Mouse (Mus musculus): Measurements from ENCODE around the gene Ttc7b. TPM values are rescaled to one million over a fixed set of nuclear protein-coding genes. Genes with fewer than 3 reads are reported as not detected.

Ttc7b gene
- total and polyA plus RNA-seq, 3 experiments: 21.1 to 33.9 (median 26.8) TPM

DNA sequence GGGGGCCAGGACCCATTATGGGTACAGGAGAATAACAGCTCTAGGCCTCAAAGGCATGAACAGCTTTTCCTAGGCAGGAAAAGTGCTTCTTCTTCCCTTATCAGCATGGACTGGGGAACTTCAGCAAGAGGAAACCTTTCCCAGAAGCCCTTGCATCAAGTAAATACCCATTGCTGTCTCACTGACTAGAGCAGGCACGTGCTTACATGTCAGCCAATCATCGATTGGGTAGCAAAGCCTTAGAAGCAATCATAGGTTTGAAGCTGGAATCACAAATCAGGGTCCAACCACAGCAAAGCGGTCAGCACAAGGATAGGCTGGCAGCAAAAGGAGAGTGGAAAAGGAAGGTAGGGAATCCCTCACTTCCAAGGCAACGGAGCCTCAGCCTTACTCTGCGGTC, 7.5 kb downstream of the Ttc7b start:
- Histone ChIP-seq H3K4me1 (ENCODE audit: insufficient read depth, low read depth, low read length) (peaks cover 19% of the 10 kb centered on the region), H3K27me3 (ENCODE audit: insufficient read depth, low read length) (peaks cover 21% of the 10 kb centered on the region), H3K9me3 (replicated peaks) (no peaks in the 10 kb centered on the region), H3K36me3 (replicated peaks) (peaks cover 11% of the 10 kb centered on the region), H3K4me3 (ENCODE audit: low read depth, low read length) (no peak overlapping the region)
- ATAC-seq (ENCODE audit: extremely low read depth, insufficient number of reproducible peaks, low FRiP score, poor library complexity, severe bottlenecking): no peak
- DNase-seq (ENCODE audit: low spot score): no peak
- no peak for TF ChIP-seq TAL1 (conservative IDR thresholded peaks at IDR 0.05; ENCODE audit: low read depth, low read length)
- no peak for TF ChIP-seq GATA2 (IDR thresholded peaks at IDR 0.05; ENCODE audit: borderline replicate concordance, low read depth, low read length)
- TF ChIP-seq GATA1 (IDR thresholded peaks at IDR 0.05; ENCODE audit: borderline replicate concordance, low read length): no peak
- no peak for TF ChIP-seq POLR2AphosphoS5 (IDR thresholded peaks at IDR 0.05; ENCODE audit: insufficient replicate concordance, low read depth, low read length)
- no peak for TF ChIP-seq CTCF (IDR thresholded peaks at IDR 0.05; ENCODE audit: low read depth, low read length)

GRCm38 (mm10) chr12:100512641-100513040, 8.0 kb downstream of the Ttc7b start:
- ATAC-seq (ENCODE audit: extremely low read depth, insufficient number of reproducible peaks, low FRiP score, poor library complexity, severe bottlenecking) (no peak), DNase-seq (ENCODE audit: low spot score) (no peak)
- no peak overlapping the region for H3K4me3 ChIP-seq (ENCODE audit: low read depth, low read length)
- no peaks in the 10 kb centered on the region for H3K9me3 ChIP-seq (replicated peaks)
- H3K36me3 ChIP-seq (replicated peaks): peaks cover 11% of the 10 kb centered on the region
- H3K4me1 ChIP-seq (ENCODE audit: insufficient read depth, low read depth, low read length): peaks cover 19% of the 10 kb centered on the region
- TF ChIP-seq GATA1 (IDR thresholded peaks at IDR 0.05; ENCODE audit: borderline replicate concordance, low read length): no peak
- TF ChIP-seq CTCF (IDR thresholded peaks at IDR 0.05; ENCODE audit: low read depth, low read length): no peak
- TF ChIP-seq TAL1 (conservative IDR thresholded peaks at IDR 0.05; ENCODE audit: low read depth, low read length): no peak
- TF ChIP-seq GATA2 (IDR thresholded peaks at IDR 0.05; ENCODE audit: borderline replicate concordance, low read depth, low read length): no peak
- TF ChIP-seq POLR2AphosphoS5 (IDR thresholded peaks at IDR 0.05; ENCODE audit: insufficient replicate concordance, low read depth, low read length): no peak
- peaks cover 17% of the 10 kb centered on the region for H3K27me3 ChIP-seq (ENCODE audit: insufficient read depth, low read length)

DNA sequence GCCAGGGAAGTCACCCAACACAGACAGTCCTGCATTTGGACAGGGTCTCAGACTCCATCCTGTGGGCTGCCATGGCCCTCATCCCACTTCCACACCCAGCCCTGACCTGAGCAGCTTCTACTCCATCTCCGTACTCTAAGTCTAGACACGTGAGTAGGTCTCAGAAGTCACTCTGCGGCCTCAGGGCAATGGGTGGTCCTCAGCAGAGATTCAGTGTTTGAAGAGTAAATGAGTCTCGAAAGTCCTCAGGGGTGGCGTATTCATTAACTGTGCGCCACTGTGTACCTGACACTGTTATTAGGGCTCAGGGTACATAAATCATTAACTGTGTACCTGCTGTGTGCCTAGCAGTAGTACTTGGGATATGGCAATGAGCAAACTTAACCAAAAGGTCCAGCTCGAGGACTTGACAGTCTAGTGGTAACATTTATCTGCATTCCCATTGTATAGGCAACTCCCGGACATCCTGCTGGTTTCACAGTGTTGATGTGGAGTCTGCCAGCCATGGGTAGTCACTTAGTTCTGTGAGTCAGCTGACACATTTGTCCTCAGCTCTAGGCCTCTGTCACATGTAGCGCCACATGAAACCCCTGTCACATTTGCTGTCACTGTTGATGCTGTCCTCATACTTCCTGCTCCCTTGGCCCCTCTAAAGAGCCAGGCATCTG, 10.9 kb downstream of the Ttc7b start:
- H3K4me1 ChIP-seq (ENCODE audit: insufficient read depth, low read depth, low read length): peaks cover 37% of the 10 kb centered on the region
- no peak for DNase-seq (ENCODE audit: low spot score)

GRCm38 (mm10) chr12:100508668-100509067, 12.0 kb downstream of the Ttc7b start:
- DNase-seq (ENCODE audit: low spot score) (peak; percentile 26), ATAC-seq (ENCODE audit: extremely low read depth, insufficient number of reproducible peaks, low FRiP score, poor library complexity, severe bottlenecking) (peak; percentile 64)
- TF ChIP-seq POLR2AphosphoS5 (IDR thresholded peaks at IDR 0.05; ENCODE audit: insufficient replicate concordance, low read depth, low read length) (no peak), CTCF (IDR thresholded peaks at IDR 0.05; ENCODE audit: low read depth, low read length) (no peak), GATA1 (IDR thresholded peaks at IDR 0.05; ENCODE audit: borderline replicate concordance, low read length) (no peak), TAL1 (conservative IDR thresholded peaks at IDR 0.05; ENCODE audit: low read depth, low read length) (no peak), GATA2 (IDR thresholded peaks at IDR 0.05; ENCODE audit: borderline replicate concordance, low read depth, low read length) (no peak)
- Histone ChIP-seq H3K4me3 (ENCODE audit: low read depth, low read length) (no peak overlapping the region), H3K36me3 (replicated peaks) (peaks cover 14% of the 10 kb centered on the region), H3K9me3 (replicated peaks) (no peaks in the 10 kb centered on the region), H3K27me3 (ENCODE audit: insufficient read depth, low read length) (peaks cover 13% of the 10 kb centered on the region), H3K4me1 (ENCODE audit: insufficient read depth, low read depth, low read length) (peaks cover 48% of the 10 kb centered on the region)

More for the DNA sequence above, 10.9 kb downstream of the Ttc7b start:
- Histone ChIP-seq H3K27me3 (ENCODE audit: insufficient read depth, low read length) (peaks cover 9% of the 10 kb centered on the region), H3K4me3 (ENCODE audit: low read depth, low read length) (no peak overlapping the region), H3K9me3 (replicated peaks) (no peaks in the 10 kb centered on the region), H3K36me3 (replicated peaks) (peaks cover 14% of the 10 kb centered on the region)
- TF ChIP-seq GATA1 (IDR thresholded peaks at IDR 0.05; ENCODE audit: borderline replicate concordance, low read length) (no peak), CTCF (IDR thresholded peaks at IDR 0.05; ENCODE audit: low read depth, low read length) (no peak), GATA2 (IDR thresholded peaks at IDR 0.05; ENCODE audit: borderline replicate concordance, low read depth, low read length) (no peak), POLR2AphosphoS5 (IDR thresholded peaks at IDR 0.05; ENCODE audit: insufficient replicate concordance, low read depth, low read length) (no peak), TAL1 (conservative IDR thresholded peaks at IDR 0.05; ENCODE audit: low read depth, low read length) (no peak)
- no peak for ATAC-seq (ENCODE audit: extremely low read depth, insufficient number of reproducible peaks, low FRiP score, poor library complexity, severe bottlenecking)

GRCm38 (mm10) chr12:100505484-100505883, 15.1 kb downstream of the Ttc7b start:
- H3K4me3 ChIP-seq (ENCODE audit: low read depth, low read length): no peak overlapping the region
- no peak for TF ChIP-seq GATA2 (IDR thresholded peaks at IDR 0.05; ENCODE audit: borderline replicate concordance, low read depth, low read length)
- peak; percentile 60 for TF ChIP-seq TAL1 (conservative IDR thresholded peaks at IDR 0.05; ENCODE audit: low read depth, low read length)
- peaks cover 17% of the 10 kb centered on the region for H3K27me3 ChIP-seq (ENCODE audit: insufficient read depth, low read length)
- DNase-seq (ENCODE audit: low spot score) (peak; percentile 62), ATAC-seq (ENCODE audit: extremely low read depth, insufficient number of reproducible peaks, low FRiP score, poor library complexity, severe bottlenecking) (peak; percentile 86)
- H3K4me1 ChIP-seq (ENCODE audit: insufficient read depth, low read depth, low read length): peaks cover 50% of the 10 kb centered on the region
- H3K36me3 ChIP-seq (replicated peaks): peaks cover 4% of the 10 kb centered on the region
- H3K9me3 ChIP-seq (replicated peaks): no peaks in the 10 kb centered on the region

- Histone ChIP-seq H3K27me3 (ENCODE audit: insufficient read depth, low read length) (peaks cover 14% of the 10 kb centered on the region), H3K4me1 (ENCODE audit: insufficient read depth, low read depth, low read length) (peaks cover 47% of the 10 kb centered on the region), H3K9me3 (replicated peaks) (no peaks in the 10 kb centered on the region), H3K36me3 (replicated peaks) (peaks cover 8% of the 10 kb centered on the region), H3K4me3 (ENCODE audit: low read depth, low read length) (no peak overlapping the region)
- ATAC-seq (ENCODE audit: extremely low read depth, insufficient number of reproducible peaks, low FRiP score, poor library complexity, severe bottlenecking) (no peak), DNase-seq (ENCODE audit: low spot score) (no peak)
- TF ChIP-seq GATA2 (IDR thresholded peaks at IDR 0.05; ENCODE audit: borderline replicate concordance, low read depth, low read length) (no peak), CTCF (IDR thresholded peaks at IDR 0.05; ENCODE audit: low read depth, low read length) (no peak), POLR2AphosphoS5 (IDR thresholded peaks at IDR 0.05; ENCODE audit: insufficient replicate concordance, low read depth, low read length) (no peak), TAL1 (conservative IDR thresholded peaks at IDR 0.05; ENCODE audit: low read depth, low read length) (no peak), GATA1 (IDR thresholded peaks at IDR 0.05; ENCODE audit: borderline replicate concordance, low read length) (no peak)
These were observed 16.0 kb downstream of the Ttc7b start for GRCm38 (mm10) chr12:100504585-100504984.
